Mouse (Mus musculus): Measurements from ENCODE around the gene Hoxd11. TPM values are rescaled to one million over a fixed set of nuclear protein-coding genes. Genes with fewer than 3 reads are reported as not detected.

Gene Hoxd11
- polyA plus RNA-seq (2011; ENCODE audit: insufficient read length, low read depth, missing spikeins), result 2.8 and 3.8 TPM in 2 replicates

DNA sequence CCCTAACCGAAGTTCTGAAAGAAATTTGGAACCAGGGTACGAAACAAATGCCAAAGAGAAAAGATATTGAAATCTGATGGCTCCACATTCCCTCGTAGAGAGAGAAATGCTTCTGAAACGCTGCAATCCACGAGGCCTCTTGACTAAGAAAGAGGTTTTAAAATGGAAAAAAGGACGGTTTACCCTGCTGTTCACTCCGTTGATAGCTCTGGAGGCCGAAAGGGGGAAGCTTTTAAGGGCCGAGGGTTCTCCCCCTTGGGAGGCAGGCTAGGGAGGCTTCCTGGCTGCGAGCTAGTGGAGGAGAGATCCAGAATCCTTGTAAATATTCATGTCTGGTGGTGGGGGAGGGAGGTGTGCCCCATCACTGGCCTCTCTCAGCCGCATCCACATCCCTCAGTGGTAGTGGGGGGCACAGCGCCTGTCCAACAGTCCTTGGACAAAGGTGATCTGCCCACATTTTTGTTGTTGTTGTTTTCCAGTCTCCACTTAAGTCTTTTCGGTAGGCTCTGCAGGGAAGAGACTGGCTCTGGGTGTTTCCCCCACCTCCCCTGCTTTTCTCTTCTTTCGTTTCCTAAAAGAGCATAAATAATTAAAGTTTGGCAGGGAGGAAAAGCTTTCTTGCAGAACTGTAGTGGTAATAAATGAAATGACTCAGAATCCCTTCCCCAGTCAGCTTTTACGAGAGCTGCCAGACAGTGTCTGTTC lies at the start of gene Hoxd11:
Hoxd11 (plus strand) TSS at position 667 of the 705 bp plus-strand sequence.
- Histone ChIP-seq H3K27ac (ENCODE audit: insufficient read depth, low read length) (peak within 1 kb of the TSS; percentile 4; the same call in 1 of the 2 replicates), H3K4me1 (ENCODE audit: control insufficient read depth, insufficient read depth, low read length) (no peaks in the 10 kb centered on the region), H3K4me3 (ENCODE audit: insufficient read depth, low read length) (peak within 1 kb of the TSS; percentile 24)
- TF ChIP-seq CTCF (IDR thresholded peaks at IDR 0.05; ENCODE audit: borderline replicate concordance, insufficient read depth, low read length), result no peak
- TF ChIP-seq POLR2A (IDR thresholded peaks at IDR 0.05; ENCODE audit: low read depth, low read length), result no peak

GRCm38 (mm10) chr2:74635412-74635811 lies 43.9 kb upstream of the Hoxd11 start:
- no peak overlapping the region for H3K4me3 ChIP-seq (ENCODE audit: insufficient read depth, low read length)
- TF ChIP-seq POLR2A (IDR thresholded peaks at IDR 0.05; ENCODE audit: low read depth, low read length), result no peak
- TF ChIP-seq CTCF (IDR thresholded peaks at IDR 0.05; ENCODE audit: borderline replicate concordance, insufficient read depth, low read length), result no peak
- H3K27ac ChIP-seq (ENCODE audit: insufficient read depth, low read length), result no peak overlapping the region
- no peaks in the 10 kb centered on the region for H3K4me1 ChIP-seq (ENCODE audit: control insufficient read depth, insufficient read depth, low read length)

GRCm38 (mm10) chr2:74642431-74642830 lies 36.9 kb upstream of the Hoxd11 start:
- Histone ChIP-seq H3K27ac (ENCODE audit: insufficient read depth, low read length) (no peak overlapping the region), H3K4me1 (ENCODE audit: control insufficient read depth, insufficient read depth, low read length) (no peaks in the 10 kb centered on the region), H3K4me3 (ENCODE audit: insufficient read depth, low read length) (no peak overlapping the region)
- no peak for TF ChIP-seq CTCF (IDR thresholded peaks at IDR 0.05; ENCODE audit: borderline replicate concordance, insufficient read depth, low read length)
- TF ChIP-seq POLR2A (IDR thresholded peaks at IDR 0.05; ENCODE audit: low read depth, low read length), result no peak

- TF ChIP-seq POLR2A (IDR thresholded peaks at IDR 0.05; ENCODE audit: low read depth, low read length), result no peak
- TF ChIP-seq CTCF (IDR thresholded peaks at IDR 0.05; ENCODE audit: borderline replicate concordance, insufficient read depth, low read length), result no peak
- H3K4me3 ChIP-seq (ENCODE audit: insufficient read depth, low read length), result no peak overlapping the region
- no peaks in the 10 kb centered on the region for H3K4me1 ChIP-seq (ENCODE audit: control insufficient read depth, insufficient read depth, low read length)
- no peak overlapping the region for H3K27ac ChIP-seq (ENCODE audit: insufficient read depth, low read length)
Observed at GRCm38 (mm10) chr2:74645631-74646030, 33.7 kb upstream of the Hoxd11 start.

GRCm38 (mm10) chr2:74647082-74647864 lies 32.1 kb upstream of the Hoxd11 start:
- Histone ChIP-seq H3K4me1 (ENCODE audit: control insufficient read depth, insufficient read depth, low read length) (no peaks in the 10 kb centered on the region), H3K4me3 (ENCODE audit: insufficient read depth, low read length) (no peak overlapping the region), H3K27ac (ENCODE audit: insufficient read depth, low read length) (no peak overlapping the region)
- TF ChIP-seq CTCF (IDR thresholded peaks at IDR 0.05; ENCODE audit: borderline replicate concordance, insufficient read depth, low read length) (no peak), POLR2A (IDR thresholded peaks at IDR 0.05; ENCODE audit: low read depth, low read length) (no peak)

- Histone ChIP-seq H3K4me3 (ENCODE audit: insufficient read depth, low read length) (no peak overlapping the region), H3K27ac (ENCODE audit: insufficient read depth, low read length) (no peak overlapping the region), H3K4me1 (ENCODE audit: control insufficient read depth, insufficient read depth, low read length) (no peaks in the 10 kb centered on the region; the same call in 1 of the 2 replicates)
- TF ChIP-seq POLR2A (IDR thresholded peaks at IDR 0.05; ENCODE audit: low read depth, low read length), result no peak
- TF ChIP-seq CTCF (IDR thresholded peaks at IDR 0.05; ENCODE audit: borderline replicate concordance, insufficient read depth, low read length), result no peak
Observed at GRCm38 (mm10) chr2:74652996-74653340, 26.4 kb upstream of the Hoxd11 start.

DNA sequence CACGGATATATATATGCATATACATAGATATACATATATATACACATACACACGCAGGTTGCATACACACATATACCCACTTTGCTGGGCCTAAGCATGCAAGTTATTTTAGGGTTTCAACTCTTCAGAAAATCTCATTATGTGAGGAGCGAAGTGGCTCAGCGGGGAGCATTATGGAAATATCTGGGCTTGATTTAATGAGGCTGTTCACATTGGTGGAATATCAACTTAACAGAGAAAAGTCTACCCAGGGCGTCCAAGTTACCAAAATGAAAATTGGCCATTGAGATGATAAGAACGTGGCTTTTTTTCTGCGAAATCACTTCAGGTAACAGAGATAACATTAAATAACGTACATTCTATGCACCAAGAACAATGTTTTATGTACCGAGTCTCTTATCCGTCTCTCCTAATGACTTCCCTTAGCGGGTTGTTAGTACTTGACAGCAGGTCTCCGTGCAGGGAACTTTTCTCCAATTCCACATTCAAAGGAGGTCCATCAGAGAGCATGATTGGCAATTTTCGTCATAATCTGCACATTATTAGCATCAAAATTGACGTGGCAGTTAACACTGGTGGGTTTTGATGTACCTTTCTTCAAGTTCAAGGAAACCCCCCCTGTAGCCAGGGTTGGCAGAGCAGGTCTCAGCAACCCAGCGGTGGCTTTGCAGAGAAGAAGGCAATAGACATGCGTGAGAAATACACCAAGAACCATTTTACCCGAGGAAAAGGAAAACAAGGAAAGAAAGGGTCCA lies 25.4 kb upstream of the Hoxd11 start:
- no peak overlapping the region for H3K4me3 ChIP-seq (ENCODE audit: insufficient read depth, low read length)

GRCm38 (mm10) chr2:74654743-74655419 lies 24.5 kb upstream of the Hoxd11 start:
- no peak overlapping the region for H3K4me3 ChIP-seq (ENCODE audit: insufficient read depth, low read length)
- no peaks in the 10 kb centered on the region; the same call in 1 of the 2 replicates for H3K4me1 ChIP-seq (ENCODE audit: control insufficient read depth, insufficient read depth, low read length)
- no peak for TF ChIP-seq POLR2A (IDR thresholded peaks at IDR 0.05; ENCODE audit: low read depth, low read length)
- no peak for TF ChIP-seq CTCF (IDR thresholded peaks at IDR 0.05; ENCODE audit: borderline replicate concordance, insufficient read depth, low read length)
- H3K27ac ChIP-seq (ENCODE audit: insufficient read depth, low read length), result no peak overlapping the region

More for the DNA sequence above, 25.4 kb upstream of the Hoxd11 start:
- TF ChIP-seq CTCF (IDR thresholded peaks at IDR 0.05; ENCODE audit: borderline replicate concordance, insufficient read depth, low read length), result no peak
- no peak for TF ChIP-seq POLR2A (IDR thresholded peaks at IDR 0.05; ENCODE audit: low read depth, low read length)
- H3K4me1 ChIP-seq (ENCODE audit: control insufficient read depth, insufficient read depth, low read length), result no peaks in the 10 kb centered on the region; the same call in 1 of the 2 replicates
- H3K27ac ChIP-seq (ENCODE audit: insufficient read depth, low read length), result no peak overlapping the region

DNA sequence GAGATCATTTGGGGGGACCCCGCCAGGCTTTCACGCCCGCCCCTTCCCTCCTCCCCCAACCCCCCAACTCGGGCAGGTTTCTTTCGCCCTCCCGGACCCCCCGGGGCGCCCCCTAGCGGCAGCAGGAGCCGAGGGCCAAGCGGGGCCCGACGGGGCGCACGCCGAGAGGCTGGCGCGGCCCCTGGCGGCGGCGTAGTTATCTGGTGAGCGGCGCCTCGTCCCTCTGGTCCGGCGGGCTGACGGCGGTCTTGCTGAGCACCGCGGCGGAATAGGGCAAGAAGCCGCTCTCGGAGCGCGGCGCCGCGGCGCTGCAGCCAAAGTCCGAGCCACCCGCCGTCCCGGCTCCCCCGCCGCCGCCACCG lies 24.0 kb upstream of the Hoxd11 start:
- H3K4me1 ChIP-seq (ENCODE audit: control insufficient read depth, insufficient read depth, low read length), result no peaks in the 10 kb centered on the region; the same call in 1 of the 2 replicates
- no peak overlapping the region for H3K27ac ChIP-seq (ENCODE audit: insufficient read depth, low read length)
- TF ChIP-seq POLR2A (IDR thresholded peaks at IDR 0.05; ENCODE audit: low read depth, low read length) (no peak), CTCF (IDR thresholded peaks at IDR 0.05; ENCODE audit: borderline replicate concordance, insufficient read depth, low read length) (no peak)
- no peak overlapping the region for H3K4me3 ChIP-seq (ENCODE audit: insufficient read depth, low read length)
